Mouse (Mus musculus) hindbrain, embryonic 14.5 days (tissue): ENCODE results near the gene Pou2f1. TPM values are rescaled to one million over a fixed set of nuclear protein-coding genes. Genes with fewer than 3 reads are reported as not detected.
A peak's percentile ranks its signal among the peaks of the same experiment; 100 is the strongest.

ENCODE experiments used
- ATAC-seq: fragments of 200-750 bp; cut with Nextera tagmentation; 2 replicates; pipeline ENCODE4 v1.8.0; 2017; ENCODE audit warnings: moderate number of reproducible peaks, mild to moderate bottlenecking, moderate TSS enrichment, moderate library complexity; ENCODE audit not compliant: low FRiP score
- DNase-seq: peaks from one replicate; pipeline ENCODE4 v3.0.0-alpha.2; 2015; ENCODE audit warnings: low spot score
- H3K27ac ChIP-seq: fragments of 300-500 bp; sonication (generic); 2 replicates; pipeline ENCODE4 v1.5.1; 2014; ENCODE audit warnings: mild to moderate bottlenecking, moderate library complexity
- H3K27me3 ChIP-seq: fragments of 300-500 bp; sonication (generic); 2 replicates; pipeline ENCODE4 v1.6.1; 2014; ENCODE audit warnings: mild to moderate bottlenecking, low read length, mixed read lengths; ENCODE audit not compliant: control insufficient read depth, insufficient read depth
- H3K36me3 ChIP-seq: fragments of 300-500 bp; sonication (generic); replicated peaks from 2 replicates; pipeline ENCODE4 v1.6.1; 2014; ENCODE audit not compliant: control insufficient read depth, insufficient read depth
- H3K4me1 ChIP-seq: fragments of 300-500 bp; sonication (generic); replicated peaks from 2 replicates; pipeline ENCODE4 v1.6.1; 2014; ENCODE audit warnings: antibody characterized with exemption, low read length, mixed read lengths; ENCODE audit not compliant: control insufficient read depth, insufficient read depth
- H3K4me2 ChIP-seq: fragments of 300-500 bp; sonication (generic); replicated peaks from 2 replicates; pipeline ENCODE4 v1.6.1; 2014; ENCODE audit warnings: mild to moderate bottlenecking, moderate library complexity
- H3K4me3 ChIP-seq: fragments of 300-500 bp; sonication (generic); replicated peaks from 2 replicates; pipeline ENCODE4 v1.5.1; 2014; ENCODE audit warnings: mild to moderate bottlenecking, low read length
- H3K9ac ChIP-seq: fragments of 300-500 bp; sonication (generic); 2 replicates; pipeline ENCODE4 v1.6.1; 2014
- H3K9me3 ChIP-seq: fragments of 300-500 bp; sonication (generic); 2 replicates; pipeline ENCODE4 v1.6.1; 2016; ENCODE audit warnings: low read length; ENCODE audit not compliant: control insufficient read depth
- WGBS: fragments of 180-500 bp; shearing (Covaris S2); extraction: QIAGEN DNeasy Blood & Tissue Kit; methylation state at CpG from one replicate; pipeline ENCODE4 v1.1.7; 2014; 5-methylcytosine and 5-hydroxymethylcytosine counted together
- polyA plus RNA-seq: library from polyadenylated mRNA; unstranded; fragments of >200 nt; fragmentation: Nextera tagmentation; extraction: Ambion mirVana; gene quantifications from 2 replicates; pipeline ENCODE4 v1.2.1, GENCODE M21; 2014

Pou2f1 gene
- polyA plus RNA-seq, 1 experiment from 2014 or later = 19.2 TPM

DNA sequence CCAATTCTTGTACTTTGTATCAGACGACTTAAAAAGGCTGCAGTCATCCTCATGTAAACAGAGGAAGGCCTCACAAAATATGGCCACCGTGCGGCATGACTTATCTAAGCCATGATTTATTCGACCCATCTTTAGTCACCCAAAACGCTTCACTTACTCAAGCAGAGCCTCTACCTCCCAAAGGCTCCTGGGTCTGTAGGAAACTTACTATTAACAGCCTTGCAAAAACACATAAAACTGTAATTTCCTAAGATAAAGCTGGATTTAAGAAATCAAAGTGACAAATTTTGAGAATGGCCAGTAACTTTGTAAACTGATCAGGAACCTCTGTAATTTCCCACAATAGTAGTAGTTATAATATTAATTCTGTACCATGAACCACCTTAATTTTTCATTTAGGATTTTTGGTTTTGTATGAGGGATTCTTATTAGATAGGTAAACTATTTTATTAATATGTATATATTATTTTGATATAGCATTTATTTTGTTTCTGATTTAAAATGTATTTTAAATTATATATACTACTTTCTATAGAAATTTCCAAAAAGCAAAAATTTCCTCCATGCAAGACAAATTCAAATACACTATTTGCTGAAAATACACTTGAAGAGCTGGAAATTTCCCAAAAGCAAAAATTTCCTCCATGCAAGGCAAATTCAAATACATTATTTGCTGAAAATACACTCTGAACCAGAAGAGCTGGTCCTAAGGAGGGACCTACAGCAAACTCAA lies 68.4 kb downstream of the Pou2f1 start:
- DNase-seq = no peak

DNA sequence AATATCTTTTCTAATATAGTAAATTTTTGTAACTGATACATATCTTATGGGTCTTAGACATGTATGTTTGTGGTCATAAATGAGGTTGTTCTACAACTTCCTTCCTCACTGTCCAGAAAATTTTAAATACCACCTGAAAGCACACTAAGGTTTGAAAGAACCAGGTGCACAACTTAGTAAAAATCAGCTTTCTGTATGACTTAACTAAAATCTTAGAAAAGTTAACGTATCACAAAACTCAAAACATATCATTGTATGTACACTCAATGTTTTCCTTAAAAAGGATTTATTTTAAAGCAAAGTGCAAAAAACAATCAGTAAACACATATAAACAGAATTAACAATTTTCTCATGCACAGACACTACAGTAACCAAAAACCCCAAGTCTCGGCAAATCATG lies 69.6 kb downstream of the Pou2f1 start:
- 87% methylated on average over 2 of the region's 2 CpGs for WGBS
- H3K9me3 ChIP-seq = no peaks in the 10 kb centered on the region
- ATAC-seq = no peak

More for the DNA sequence above, 68.4 kb downstream of the Pou2f1 start:
- ATAC-seq = no peak
- 47% methylated on average over 5 of the region's 5 CpGs for WGBS
- Histone ChIP-seq H3K27ac (peak overlapping the region; percentile 76), H3K36me3 (no peaks in the 10 kb centered on the region), H3K9ac (peak overlapping the region; percentile 31; the same call in 1 of the 2 replicates), H3K4me1 (peaks cover 28% of the 10 kb centered on the region), H3K4me3 (peak overlapping the region; percentile 17), H3K27me3 (no peaks in the 10 kb centered on the region), H3K4me2 (peak overlapping the region; percentile 42), H3K9me3 (no peaks in the 10 kb centered on the region)

DNA sequence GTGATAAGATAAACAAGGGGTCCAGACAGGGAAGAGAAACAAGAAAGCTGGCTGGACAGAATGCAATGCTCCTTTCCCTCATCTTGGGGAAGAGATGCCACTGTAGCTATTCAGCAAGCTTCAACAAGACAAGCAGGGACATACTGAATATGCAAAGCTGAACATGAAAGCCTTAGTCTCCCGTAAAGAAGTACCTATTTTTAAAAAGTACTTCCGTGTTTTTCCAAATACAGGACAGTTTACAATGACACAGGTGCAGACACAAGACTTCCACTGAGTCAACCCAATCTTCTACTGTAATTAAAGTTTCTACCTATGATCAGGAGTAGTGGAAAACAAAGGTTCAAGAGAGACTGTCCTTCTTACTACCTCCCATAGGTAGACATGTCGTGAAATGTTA lies 72.0 kb downstream of the Pou2f1 start:
- Histone ChIP-seq H3K27ac (no peak overlapping the region), H3K4me3 (no peak overlapping the region), H3K9me3 (no peaks in the 10 kb centered on the region), H3K36me3 (no peaks in the 10 kb centered on the region), H3K4me1 (peaks cover 14% of the 10 kb centered on the region), H3K4me2 (no peak overlapping the region), H3K27me3 (no peaks in the 10 kb centered on the region), H3K9ac (no peak overlapping the region)
- DNase-seq = no peak
- 84% methylated on average over 3 of the region's 3 CpGs for WGBS
- ATAC-seq = no peak

More for the DNA sequence above, 69.6 kb downstream of the Pou2f1 start:
- Histone ChIP-seq H3K9ac (no peak overlapping the region), H3K4me3 (no peak overlapping the region), H3K4me1 (peaks cover 28% of the 10 kb centered on the region), H3K27ac (no peak overlapping the region), H3K4me2 (peak overlapping the region; percentile 34), H3K36me3 (no peaks in the 10 kb centered on the region), H3K27me3 (no peaks in the 10 kb centered on the region)
- no peak for DNase-seq

DNA sequence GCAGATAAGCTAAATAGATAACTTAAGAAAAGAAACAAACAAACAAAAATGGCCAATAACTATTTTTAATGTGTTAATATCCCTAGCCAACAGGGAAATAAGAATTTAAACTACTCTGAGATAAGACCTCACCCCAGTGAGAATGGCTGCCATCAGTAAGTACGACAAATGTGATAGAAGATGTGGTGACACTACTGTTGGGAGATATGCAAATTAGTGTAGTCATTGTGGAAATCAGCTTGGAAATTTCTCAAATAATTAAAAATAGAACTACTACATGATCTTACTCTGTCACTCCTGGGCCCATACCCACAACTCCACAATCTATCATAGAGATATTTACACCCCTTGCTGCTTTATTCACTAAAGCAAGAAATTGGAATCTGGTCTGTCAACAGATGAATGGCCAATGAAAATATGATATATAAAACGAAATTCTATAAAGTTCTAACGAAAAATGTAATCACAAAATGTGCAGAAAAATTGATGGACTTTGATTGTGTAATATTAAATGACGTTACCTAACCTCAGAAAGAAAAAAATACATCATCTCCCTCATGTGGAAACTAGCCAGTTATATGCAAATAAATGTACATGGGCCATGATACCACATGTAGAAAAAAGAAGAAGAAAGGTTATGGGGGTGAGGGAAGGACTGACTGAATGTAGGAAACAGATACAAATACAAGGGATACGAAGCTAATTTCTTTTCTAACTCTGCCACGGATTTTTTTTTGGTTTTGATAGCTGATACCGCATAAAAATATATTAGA lies 74.8 kb downstream of the Pou2f1 start:
- no peak overlapping the region for H3K4me2 ChIP-seq
- WGBS = 86% methylated on average over 7 of the region's 7 CpGs
- no peaks in the 10 kb centered on the region for H3K36me3 ChIP-seq
- H3K27me3 ChIP-seq = no peaks in the 10 kb centered on the region
- DNase-seq (no peak), ATAC-seq (no peak)
- no peak overlapping the region for H3K9ac ChIP-seq
- H3K27ac ChIP-seq = no peak overlapping the region
- H3K9me3 ChIP-seq = no peaks in the 10 kb centered on the region
- H3K4me1 ChIP-seq = peaks cover 4% of the 10 kb centered on the region; the same call in 1 of the 2 replicates
- no peak overlapping the region for H3K4me3 ChIP-seq

DNA sequence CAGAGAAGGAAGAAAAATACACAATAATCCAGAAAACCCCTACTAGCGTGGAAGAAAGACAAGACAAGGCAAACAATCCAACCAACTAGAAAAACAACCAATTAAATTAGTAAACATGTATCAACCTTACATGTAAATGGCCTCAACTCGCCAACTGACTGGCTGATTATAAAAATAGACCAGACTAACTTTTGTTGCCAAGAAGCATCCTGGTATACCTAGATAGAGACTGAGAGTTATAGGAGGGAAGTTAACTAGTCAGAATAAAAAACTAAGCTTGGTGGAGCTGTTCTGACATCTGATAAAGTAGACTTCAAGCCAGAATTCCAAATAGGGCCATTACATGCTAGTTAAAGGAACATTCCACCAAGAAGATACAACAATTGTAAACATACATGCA lies 77.3 kb downstream of the Pou2f1 start:
- DNase-seq (no peak), ATAC-seq (no peak)
- Histone ChIP-seq H3K9ac (no peak overlapping the region), H3K27me3 (no peaks in the 10 kb centered on the region), H3K4me1 (no peaks in the 10 kb centered on the region), H3K27ac (no peak overlapping the region), H3K36me3 (no peaks in the 10 kb centered on the region), H3K9me3 (no peaks in the 10 kb centered on the region), H3K4me2 (no peak overlapping the region), H3K4me3 (no peak overlapping the region)
- 99% methylated on average over 2 of the region's 2 CpGs for WGBS

- Histone ChIP-seq H3K36me3 (no peaks in the 10 kb centered on the region), H3K27me3 (no peaks in the 10 kb centered on the region), H3K4me2 (no peak overlapping the region), H3K27ac (no peak overlapping the region), H3K4me3 (no peak overlapping the region), H3K4me1 (no peaks in the 10 kb centered on the region), H3K9me3 (no peaks in the 10 kb centered on the region), H3K9ac (no peak overlapping the region)
- no peak for ATAC-seq
- no peak for DNase-seq
- 97% methylated on average over 1 of the region's 1 CpGs for WGBS
Observed at GRCm38 (mm10) chr1:165922488-165922887, 80.0 kb downstream of the Pou2f1 start.

- no peaks in the 10 kb centered on the region for H3K9me3 ChIP-seq
- no peak for DNase-seq
- H3K4me3 ChIP-seq = no peak overlapping the region
- H3K9ac ChIP-seq = no peak overlapping the region
- H3K4me2 ChIP-seq = no peak overlapping the region
- no peak overlapping the region for H3K27ac ChIP-seq
- peaks cover 8% of the 10 kb centered on the region for H3K36me3 ChIP-seq
- 75% methylated on average over 3 of the region's 3 CpGs for WGBS
- no peaks in the 10 kb centered on the region for H3K27me3 ChIP-seq
- ATAC-seq = no peak
- H3K4me1 ChIP-seq = no peaks in the 10 kb centered on the region
Observed at GRCm38 (mm10) chr1:165921026-165921425, 81.5 kb downstream of the Pou2f1 start.

DNA sequence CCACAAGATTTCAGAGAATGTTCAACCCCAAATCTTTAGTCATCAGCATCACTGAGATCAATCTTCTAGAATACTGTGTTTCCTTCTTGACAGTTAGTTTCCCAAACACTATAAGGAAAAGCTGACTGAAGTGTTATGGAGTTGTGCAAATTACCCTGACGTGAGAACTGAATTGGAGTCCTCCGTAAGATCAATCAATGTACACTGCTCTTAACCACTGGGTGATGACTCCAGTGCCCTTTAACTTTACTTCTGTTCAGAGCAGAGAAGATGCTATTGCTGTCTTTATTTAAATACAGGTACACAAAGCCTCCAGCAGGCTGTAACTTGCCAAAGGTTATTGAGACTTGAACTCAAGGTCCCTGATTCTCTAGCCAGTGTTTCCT lies 88.1 kb downstream of the Pou2f1 start:
- 34% methylated on average over 2 of the region's 2 CpGs for WGBS
- Histone ChIP-seq H3K4me2 (0 out of 2 replicates have a peak overlapping the region, but pooled peaks have one; percentile 1), H3K36me3 (peaks cover 11% of the 10 kb centered on the region)

DNA sequence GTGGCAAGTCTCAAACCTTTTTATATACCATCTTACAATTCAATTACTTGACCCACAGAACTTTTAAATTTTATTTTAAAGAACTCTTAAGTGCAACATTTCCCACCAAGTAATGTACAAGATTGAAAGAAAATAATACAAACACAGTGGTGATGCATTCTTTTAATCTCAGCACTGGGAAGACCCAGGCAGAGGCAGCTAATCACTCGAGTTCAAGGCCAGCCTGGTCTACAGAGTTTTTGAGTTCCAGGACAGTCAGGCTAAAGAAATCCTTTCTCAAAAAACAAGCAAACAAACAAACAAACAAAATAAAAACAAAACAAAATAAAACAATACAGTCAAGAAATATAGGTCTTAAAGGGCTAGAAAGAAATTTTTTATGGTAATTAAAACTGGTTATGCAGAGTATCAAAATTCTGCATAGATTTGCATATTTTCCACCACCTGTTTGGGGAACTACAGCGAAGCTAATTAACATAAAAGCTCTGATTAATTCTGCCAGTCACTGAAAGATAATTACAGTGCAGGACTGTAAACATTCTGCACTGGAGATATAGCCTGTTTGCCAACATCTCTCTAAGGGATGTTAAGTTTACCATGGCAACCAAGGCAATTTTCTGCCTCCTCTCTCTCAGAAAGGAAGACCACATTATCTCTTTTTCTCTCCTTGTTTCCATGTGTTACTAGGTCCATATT lies 88.6 kb downstream of the Pou2f1 start:
- DNase-seq (peak; percentile 71), ATAC-seq (peak; percentile 84)
- no peak overlapping the region for H3K4me3 ChIP-seq
- H3K4me2 ChIP-seq = 0 out of 2 replicates have a peak overlapping the region, but pooled peaks have one; percentile 1
- peaks cover 14% of the 10 kb centered on the region for H3K36me3 ChIP-seq
- peak overlapping the region; percentile 60; the same call in 1 of the 2 replicates for H3K27ac ChIP-seq
- no peak overlapping the region for H3K9ac ChIP-seq
- WGBS = 39% methylated on average over 2 of the region's 2 CpGs
- H3K27me3 ChIP-seq = no peaks in the 10 kb centered on the region
- H3K4me1 ChIP-seq = peaks cover 8% of the 10 kb centered on the region
- H3K9me3 ChIP-seq = no peaks in the 10 kb centered on the region

More for the DNA sequence above, 88.1 kb downstream of the Pou2f1 start:
- DNase-seq (no peak), ATAC-seq (peak; percentile 46; the same call in 1 of the 2 replicates)
- Histone ChIP-seq H3K9ac (no peak overlapping the region), H3K27me3 (no peaks in the 10 kb centered on the region), H3K9me3 (no peaks in the 10 kb centered on the region), H3K4me1 (peaks cover 8% of the 10 kb centered on the region), H3K27ac (peak overlapping the region; percentile 60), H3K4me3 (no peak overlapping the region)
